Mouse (Mus musculus): ENCODE results near the gene Hs3st3b1. TPM values are rescaled to one million over a fixed set of nuclear protein-coding genes. Genes with fewer than 3 reads are reported as not detected.
A peak's percentile ranks its signal among the peaks of the same experiment; 100 is the strongest.

The Hs3st3b1 gene
- total RNA-seq, 2 experiments from 2014 or later = 0.26 to 0.37 TPM

DNA sequence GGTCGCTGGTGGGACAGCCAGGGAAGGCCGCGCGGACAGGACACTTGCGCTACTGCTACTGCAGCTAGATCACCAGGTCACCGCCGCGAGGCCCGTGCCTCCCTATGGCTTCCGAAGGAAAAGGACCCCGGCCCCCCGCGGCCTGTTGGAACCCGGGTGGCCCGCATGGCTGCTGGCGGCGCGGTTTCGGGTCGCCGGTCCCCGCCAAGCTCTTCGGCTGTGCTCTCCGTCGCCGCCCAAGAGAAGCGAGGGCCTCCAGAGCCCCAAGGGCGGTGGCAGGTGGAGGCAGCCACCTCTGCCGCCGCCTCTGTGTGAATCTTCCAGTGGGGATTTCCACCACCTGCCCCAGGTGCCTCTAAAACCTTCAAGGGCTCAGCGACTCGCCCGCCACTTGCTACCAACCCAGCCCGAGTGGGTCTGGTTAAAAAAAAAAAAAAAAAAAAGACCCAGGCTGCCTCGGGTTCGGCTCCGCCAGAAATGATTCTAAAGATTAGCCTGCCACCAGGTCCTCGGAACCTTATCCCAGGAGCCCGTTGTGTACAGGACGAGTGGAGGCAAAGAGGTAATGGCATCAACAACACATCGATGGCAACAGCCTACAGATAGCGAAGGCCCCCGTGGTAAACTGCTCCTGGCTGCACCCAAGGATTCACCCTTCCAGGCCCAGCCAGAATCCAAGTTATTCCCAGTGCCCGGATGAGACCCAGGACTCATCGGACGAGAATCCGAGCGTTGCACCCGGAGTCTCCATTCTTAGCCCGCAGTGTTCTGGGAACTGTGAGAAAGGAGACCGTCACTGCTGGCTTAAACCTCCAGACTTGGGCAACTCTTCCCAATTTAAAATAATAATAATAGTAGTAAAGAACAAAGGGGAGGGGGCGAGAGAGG, 2.6 kb downstream of the Hs3st3b1 start:
- no peak overlapping the region for H3K27ac ChIP-seq
- H3K4me3 ChIP-seq = no peak overlapping the region

DNA sequence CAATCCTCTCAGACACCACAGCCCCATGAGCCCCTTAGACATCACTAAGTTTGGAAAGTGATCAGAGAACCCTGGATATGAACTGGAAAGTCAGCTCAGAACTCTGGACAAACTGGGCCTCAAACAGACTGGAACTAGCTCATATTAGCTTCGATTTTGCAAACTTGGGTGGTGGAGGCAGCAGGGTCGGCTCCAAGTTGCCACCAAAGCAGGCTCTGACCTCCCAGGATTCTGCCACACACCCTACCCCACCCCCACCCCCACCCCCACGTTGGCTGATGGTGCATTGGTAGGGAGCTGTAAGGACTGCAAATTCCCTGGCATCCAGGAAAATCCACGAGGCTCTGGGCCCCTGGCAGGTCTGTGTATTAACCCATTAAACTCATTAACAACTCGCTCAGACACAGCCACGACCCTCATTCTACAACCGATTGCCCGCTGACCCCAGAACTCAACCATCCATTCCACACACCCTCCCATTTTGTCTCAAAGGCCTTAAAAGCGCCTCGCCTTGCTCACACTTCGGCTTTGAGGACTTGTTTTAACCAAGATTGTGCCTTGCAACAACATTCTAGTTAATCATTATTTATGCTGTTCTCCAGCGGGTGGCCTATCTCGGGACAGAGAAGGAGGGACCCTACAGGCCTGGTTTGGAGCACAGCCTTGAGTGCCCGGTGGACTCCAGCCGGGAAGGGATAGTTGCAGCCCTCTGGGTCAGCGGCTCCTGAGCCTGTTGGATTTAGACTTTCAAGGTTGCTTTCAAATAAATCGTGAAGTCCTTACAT, 3.6 kb downstream of the Hs3st3b1 start:
- no peak for TF ChIP-seq CTCF (conservative IDR thresholded peaks at IDR 0.05)
- Histone ChIP-seq H3K27ac (no peak overlapping the region), H3K4me3 (no peak overlapping the region)
- no peak for DNase-seq (ENCODE audit: low spot score in 2 of 2)

More for the DNA sequence above, 2.6 kb downstream of the Hs3st3b1 start:
- DNase-seq (ENCODE audit: low spot score in 2 of 2) = no peak
- no peak for TF ChIP-seq CTCF (conservative IDR thresholded peaks at IDR 0.05)

DNA sequence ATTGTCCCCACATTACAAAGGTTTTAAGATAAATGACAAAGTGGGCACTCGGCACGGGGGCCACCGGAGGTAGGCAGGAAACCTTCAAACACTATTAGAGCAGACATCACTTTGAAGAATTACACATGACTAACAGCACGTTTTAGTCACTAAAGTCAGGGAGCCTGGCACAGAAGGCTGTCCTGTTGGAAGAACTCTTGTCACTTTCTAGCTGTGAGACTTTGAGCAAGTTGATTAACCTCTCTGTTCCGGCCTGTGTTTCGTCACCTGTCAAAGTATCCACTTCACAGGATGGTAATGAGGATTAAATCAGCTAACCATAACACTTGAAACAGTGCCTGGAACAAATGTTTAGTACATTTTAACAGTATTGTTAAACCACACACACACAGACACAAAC, 4.5 kb downstream of the Hs3st3b1 start:
- Histone ChIP-seq H3K4me3 (no peak overlapping the region), H3K27ac (no peak overlapping the region)
- DNase-seq (ENCODE audit: low spot score in 2 of 2) = no peak
- TF ChIP-seq CTCF (conservative IDR thresholded peaks at IDR 0.05) = no peak

DNA sequence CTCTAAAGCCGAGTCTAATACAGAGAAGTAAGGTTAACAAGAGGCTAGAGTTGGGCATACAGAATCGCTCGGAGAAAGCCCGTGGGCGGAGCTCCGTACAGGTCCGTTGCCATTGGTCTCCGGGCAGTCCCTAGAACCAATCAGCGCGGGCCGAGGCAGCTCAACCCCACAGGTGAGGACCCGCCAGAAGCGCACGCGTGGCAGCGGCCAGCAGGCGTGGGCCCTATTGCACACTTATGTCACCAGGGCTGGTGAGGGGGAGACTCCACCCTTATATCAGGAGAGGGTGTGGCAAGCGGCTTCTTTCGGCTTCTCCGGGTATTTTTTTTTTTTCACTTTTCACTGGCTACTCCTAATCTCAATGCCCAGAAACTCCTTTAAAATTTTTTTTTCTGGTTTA, 7.7 kb downstream of the Hs3st3b1 start:
- DNase-seq (ENCODE audit: low spot score in 2 of 2) = peak; percentile 29 to 32
- H3K27ac ChIP-seq = no peak overlapping the region
- TF ChIP-seq CTCF (conservative IDR thresholded peaks at IDR 0.05) = no peak

DNA sequence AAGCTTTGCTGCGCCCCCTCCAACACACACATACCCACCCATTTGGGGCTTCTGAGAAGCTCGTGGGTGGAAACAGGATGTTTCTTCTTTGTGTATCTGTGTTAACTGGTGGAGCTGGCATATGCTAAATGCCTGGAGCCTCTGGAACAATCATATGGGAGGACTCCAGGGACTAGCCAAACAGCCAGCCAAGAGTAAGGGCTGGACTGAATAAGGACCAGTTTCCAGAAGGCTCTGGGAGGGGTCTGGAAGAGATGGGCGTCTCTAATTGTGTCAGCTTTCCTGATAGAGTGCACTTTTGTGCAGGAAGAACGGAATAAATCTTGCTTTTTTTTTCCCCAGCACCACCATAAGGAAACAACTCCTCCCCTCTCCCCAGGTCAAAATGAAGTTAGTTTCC, 8.2 kb downstream of the Hs3st3b1 start:
- no peak for TF ChIP-seq CTCF (conservative IDR thresholded peaks at IDR 0.05)
- Histone ChIP-seq H3K27ac (no peak overlapping the region), H3K4me3 (peak overlapping the region; percentile 31)
- DNase-seq (ENCODE audit: low spot score in 2 of 2) = no peak

More for the DNA sequence above, 7.7 kb downstream of the Hs3st3b1 start:
- peak overlapping the region; percentile 31 for H3K4me3 ChIP-seq

DNA sequence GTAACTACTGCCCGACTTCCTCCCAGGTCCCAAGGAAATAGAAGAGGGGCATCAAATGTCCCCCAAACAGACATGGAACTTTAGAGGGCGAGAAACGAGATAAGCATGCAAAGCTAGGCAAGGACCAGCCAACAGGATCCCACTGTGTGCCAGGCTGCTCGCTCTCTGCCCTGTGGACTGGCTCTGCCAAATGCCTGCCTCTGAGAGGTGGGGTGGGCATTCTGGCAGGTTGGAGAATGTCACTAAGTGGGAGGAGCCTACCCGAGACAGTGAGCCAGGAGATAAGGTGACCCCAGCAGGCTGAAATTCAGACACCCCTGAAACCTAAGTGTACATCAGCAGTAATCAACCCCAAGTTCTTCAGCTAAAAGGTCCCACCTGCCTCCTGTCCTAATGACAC, 11.1 kb downstream of the Hs3st3b1 start:
- H3K4me3 ChIP-seq = no peak overlapping the region
- H3K27ac ChIP-seq = no peak overlapping the region
- TF ChIP-seq CTCF (conservative IDR thresholded peaks at IDR 0.05) = no peak
- no peak for DNase-seq (ENCODE audit: low spot score in 2 of 2)

DNA sequence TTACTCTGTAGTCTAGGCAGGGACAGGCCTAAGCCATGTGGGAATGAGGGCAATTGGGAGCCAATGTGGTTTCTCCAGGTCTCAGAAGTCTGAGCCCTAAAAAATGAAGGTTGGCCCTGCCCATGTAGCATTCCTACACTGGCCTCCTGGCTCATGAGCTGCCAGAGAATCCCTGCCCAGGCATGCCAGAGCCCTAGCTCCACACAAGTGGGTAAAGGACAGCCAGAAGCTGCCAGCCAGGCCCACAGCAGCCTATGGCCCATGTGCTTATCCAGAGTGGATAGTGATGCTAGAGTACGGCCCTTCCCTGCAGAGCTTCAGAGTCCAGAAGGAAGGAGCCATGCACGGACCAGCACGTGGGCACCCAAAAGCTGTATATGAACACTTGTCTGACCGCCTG, 12.1 kb downstream of the Hs3st3b1 start:
- no peak overlapping the region for H3K4me3 ChIP-seq
- H3K27ac ChIP-seq = no peak overlapping the region
- no peak for DNase-seq (ENCODE audit: low spot score in 2 of 2)
- TF ChIP-seq CTCF (conservative IDR thresholded peaks at IDR 0.05) = no peak

DNA sequence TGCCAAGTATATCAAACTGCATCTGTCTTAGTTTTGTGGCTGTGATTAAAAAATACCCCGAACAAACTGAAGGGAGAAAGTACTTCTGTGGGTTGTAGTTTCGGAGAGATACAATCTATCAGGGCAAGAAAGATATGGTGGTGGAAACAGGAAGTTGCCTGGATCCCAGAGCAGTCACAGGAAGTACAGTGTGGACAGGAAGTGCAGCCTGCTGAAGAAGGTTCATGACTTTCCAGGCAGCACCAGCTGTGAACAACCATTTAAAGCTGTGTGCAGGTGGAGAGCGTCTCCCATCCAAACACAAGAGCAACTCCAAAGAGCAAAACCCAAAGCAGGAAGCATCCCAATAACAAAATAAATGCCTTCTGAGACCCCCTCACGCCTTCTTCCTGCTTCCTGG, 13.6 kb downstream of the Hs3st3b1 start:
- no peak for TF ChIP-seq CTCF (conservative IDR thresholded peaks at IDR 0.05)
- H3K27ac ChIP-seq = no peak overlapping the region
- no peak overlapping the region for H3K4me3 ChIP-seq
- DNase-seq (ENCODE audit: low spot score in 2 of 2) = no peak

DNA sequence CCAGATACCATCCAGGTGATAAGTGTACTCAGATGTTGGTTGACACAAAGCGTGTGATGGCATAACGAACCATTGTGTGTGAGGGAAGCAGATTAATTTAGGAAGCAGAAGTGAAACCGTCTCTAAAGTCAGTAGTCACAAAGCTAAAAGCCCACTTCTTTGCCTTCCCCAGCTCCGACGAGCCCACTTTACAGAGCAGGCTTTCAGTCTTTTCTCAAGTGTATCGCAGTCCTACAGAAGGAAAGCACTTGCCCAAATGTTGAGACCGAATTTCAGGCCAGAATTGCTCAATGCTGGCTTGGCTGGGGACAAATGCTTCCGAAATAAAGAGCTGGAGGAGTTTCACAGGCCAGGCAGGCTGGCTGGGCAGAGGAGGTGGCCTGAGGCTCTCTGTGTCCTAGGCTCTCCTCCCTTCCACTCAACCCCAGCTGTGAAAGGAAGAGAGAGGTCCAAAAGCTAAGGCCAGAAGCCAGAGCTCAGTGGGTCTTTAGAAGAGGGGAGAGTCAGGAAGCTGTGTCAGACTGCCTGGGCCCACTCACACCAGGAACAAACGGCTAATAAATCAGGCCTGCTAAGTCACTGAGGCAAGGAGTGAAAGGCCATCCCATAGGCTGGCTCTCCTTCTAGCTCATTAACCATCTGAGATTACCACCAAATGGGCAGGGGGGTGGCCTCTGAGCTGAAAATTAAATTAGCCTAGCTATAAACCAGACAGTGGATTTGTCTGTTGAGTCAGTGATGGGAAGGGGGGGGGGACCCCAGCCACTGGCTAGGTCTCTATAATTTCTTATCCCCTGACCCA, 15.3 kb downstream of the Hs3st3b1 start:
- no peak overlapping the region for H3K4me3 ChIP-seq
- no peak for TF ChIP-seq CTCF (conservative IDR thresholded peaks at IDR 0.05)
- no peak for DNase-seq (ENCODE audit: low spot score in 2 of 2)
- no peak overlapping the region; the same call in 1 of the 2 replicates for H3K27ac ChIP-seq

DNA sequence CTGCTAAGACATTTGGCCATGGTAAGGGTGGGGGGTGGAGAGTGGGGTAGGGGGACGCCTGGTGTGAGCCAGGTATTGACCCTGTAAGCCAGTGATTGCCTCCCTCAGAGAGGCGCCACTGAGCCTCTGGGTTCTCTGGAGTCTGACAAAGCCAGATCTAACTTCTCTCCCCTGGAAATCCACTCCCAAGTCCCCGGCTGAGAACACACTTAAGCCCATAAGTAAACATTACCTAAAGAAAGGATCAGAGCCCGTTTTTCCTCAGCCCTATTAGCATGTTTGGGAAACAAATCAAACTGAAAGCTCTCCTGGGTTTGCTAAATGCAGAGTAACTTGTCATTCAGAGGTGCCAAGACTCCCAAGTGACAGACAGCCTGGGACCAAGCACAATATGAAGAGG, 17.3 kb downstream of the Hs3st3b1 start:
- no peak for DNase-seq (ENCODE audit: low spot score in 2 of 2)
- Histone ChIP-seq H3K27ac (no peak overlapping the region), H3K4me3 (no peak overlapping the region)
- TF ChIP-seq CTCF (conservative IDR thresholded peaks at IDR 0.05) = no peak

DNA sequence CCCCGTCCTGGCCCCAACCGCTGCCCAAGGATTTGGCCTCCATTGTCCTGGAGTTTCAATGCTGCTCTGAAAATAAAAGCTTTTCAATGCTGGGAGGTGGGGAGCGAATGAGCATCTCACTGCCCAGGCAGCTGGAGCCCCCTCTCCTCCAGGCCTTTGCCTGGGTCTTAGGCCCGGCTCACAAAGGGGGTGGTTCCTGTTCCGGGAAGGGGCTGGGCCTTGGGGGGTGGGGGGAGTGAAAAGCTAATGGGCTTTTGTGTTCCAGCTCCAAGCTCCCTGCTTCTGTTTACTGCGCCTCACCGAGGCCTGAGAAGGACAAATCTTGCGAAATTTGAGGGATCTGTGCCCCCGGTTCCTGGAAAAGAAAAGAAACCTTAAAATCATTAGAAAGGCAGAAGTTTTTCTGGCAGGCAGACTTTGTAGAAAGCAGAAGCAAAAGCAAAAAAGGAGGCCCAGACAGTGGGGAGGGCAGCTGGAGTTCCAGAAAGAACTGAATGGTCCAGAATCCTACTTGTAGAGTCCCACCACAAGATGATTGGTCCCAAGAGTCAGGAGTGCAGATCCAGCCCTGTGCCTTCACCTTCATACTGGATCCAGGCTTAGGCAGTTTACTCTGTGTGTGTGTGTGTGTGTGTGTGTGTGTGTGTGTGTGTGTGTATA, 23.5 kb downstream of the Hs3st3b1 start:
- no peak for TF ChIP-seq CTCF (conservative IDR thresholded peaks at IDR 0.05)
- no peak for DNase-seq (ENCODE audit: low spot score in 2 of 2)
- Histone ChIP-seq H3K27ac (no peak overlapping the region), H3K4me3 (no peak overlapping the region)

DNA sequence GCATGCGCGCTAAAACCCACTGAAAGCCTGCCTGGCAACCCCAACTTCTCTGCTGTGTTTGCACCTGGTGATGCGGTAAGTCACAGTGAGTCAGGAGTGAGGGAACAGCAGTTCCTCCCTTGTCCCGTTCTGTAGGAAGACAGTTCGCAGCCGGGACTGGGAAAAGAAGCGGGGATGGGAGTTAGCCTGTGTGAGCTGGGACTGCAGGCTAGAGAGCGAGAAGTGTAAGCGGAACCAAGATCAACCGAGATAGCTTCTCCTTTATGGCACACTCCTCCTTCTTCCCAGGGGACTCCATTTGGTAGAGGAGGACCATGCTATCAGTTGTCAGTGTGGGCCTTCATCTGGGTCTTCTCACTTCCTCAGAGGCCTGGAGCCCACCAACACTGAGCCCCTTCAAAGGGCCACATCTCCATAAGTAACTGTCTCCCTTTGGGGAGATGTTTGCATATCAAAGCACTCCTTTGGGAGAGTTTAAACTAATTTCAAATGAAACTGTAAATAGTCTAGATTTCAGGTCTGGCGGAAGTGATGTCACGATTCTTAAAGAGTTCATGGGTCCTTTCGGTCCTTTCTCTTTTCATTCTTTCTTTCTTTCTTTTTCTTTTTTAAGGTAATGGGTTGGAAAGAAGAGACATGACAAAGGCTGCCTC, 24.1 kb downstream of the Hs3st3b1 start:
- Histone ChIP-seq H3K4me3 (no peak overlapping the region), H3K27ac (no peak overlapping the region)
- TF ChIP-seq CTCF (conservative IDR thresholded peaks at IDR 0.05) = no peak
- DNase-seq (ENCODE audit: low spot score in 2 of 2) = no peak
